Mouse (Mus musculus) gastrocnemius, adult 2 months (tissue): ENCODE data around the gene Gatad2b. TPM values are rescaled to one million over a fixed set of nuclear protein-coding genes. Genes with fewer than 3 reads are reported as not detected.

ENCODE experiments used
- DNase-seq: peaks from one replicate; pipeline ENCODE4 v3.0.0; 2022
- H3K27ac ChIP-seq: fragments of 200-600 bp; 2 replicates; pipeline ENCODE4 v1.8.1; 2022; ENCODE audit warnings: mild to moderate bottlenecking
- H3K4me3 ChIP-seq: fragments of 200-600 bp; 2 replicates; pipeline ENCODE4 v1.8.1; 2022; ENCODE audit warnings: mild to moderate bottlenecking, moderate library complexity
- CTCF ChIP-seq: fragments of 200-600 bp; IDR thresholded peaks from 2 replicates; pipeline ENCODE4 v1.8.1; 2022; ENCODE audit warnings: antibody characterized with exemption, mild to moderate bottlenecking, moderate library complexity
- intact Hi-C: fragments of 180-260 bp; cut with DNase I; formaldehyde crosslinking; loops from one replicate; pipeline ENCODE4 v1.15.1; 2025
- total RNA-seq, 2 experiments: library from RNA; stranded (reverse); gene quantifications; 2 replicates each; pipeline ENCODE4 v1.2.3; 2021

Gene Gatad2b
- total RNA-seq, 2 experiments from 2014 or later = 50.2 to 53.9 TPM

DNA sequence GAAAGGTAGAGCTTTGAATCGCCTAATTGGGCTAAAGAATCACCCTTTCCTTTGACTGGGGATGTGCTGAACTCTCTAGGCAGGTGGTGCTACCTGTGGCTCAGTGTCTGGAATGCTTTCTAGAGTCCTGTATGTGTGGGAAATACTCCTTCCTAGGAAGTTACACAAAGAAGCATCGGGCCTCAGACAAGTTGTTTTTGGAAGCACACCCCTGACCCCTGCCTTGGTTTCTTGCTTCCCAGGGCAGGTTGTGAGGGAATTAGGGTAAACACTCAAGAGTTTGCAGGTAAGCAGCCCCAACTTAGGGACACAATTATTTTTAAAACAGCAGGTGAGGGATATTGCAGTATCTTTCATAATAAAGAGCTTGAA is 37.8 kb upstream of the Gatad2b start:
- H3K27ac ChIP-seq = peak overlapping the region; percentile 96
- no peak for TF ChIP-seq CTCF
- intact Hi-C loops = no loop called here

DNA sequence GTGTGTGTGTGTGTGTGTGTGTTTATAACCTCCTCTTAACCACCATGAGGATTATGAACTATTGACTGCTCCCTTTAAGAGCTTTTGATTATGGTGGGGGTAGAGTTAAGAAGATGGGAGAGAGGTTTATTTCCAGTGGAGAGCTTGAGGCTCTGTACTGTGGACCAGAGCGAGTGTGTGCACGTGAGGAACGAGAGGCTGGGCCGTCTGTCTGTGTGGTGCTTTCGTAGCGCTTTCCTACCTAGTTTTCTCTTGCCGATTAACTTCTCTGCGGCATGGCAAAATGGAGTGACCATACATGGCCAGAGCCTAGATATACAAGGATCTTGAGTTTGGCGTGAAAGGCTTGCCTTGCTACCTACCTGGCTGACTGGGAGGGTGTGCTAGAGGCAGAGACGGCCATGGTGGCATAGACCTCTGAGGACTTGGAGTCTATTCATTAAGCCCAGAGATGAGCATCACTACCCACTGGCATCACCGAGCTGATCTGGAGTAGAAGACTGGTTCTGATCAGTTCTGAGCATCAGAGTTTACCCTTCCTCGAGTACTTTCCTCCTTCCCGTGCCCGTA is 37.1 kb upstream of the Gatad2b start:
- no peak for TF ChIP-seq CTCF
- H3K4me3 ChIP-seq = no peak overlapping the region
- DNase-seq = peak; percentile 14
- intact Hi-C loops = no loop called here
- H3K27ac ChIP-seq = no peak overlapping the region

More for the DNA sequence above, 37.8 kb upstream of the Gatad2b start:
- H3K4me3 ChIP-seq = peak overlapping the region; percentile 99
- DNase-seq = peak; percentile 2

DNA sequence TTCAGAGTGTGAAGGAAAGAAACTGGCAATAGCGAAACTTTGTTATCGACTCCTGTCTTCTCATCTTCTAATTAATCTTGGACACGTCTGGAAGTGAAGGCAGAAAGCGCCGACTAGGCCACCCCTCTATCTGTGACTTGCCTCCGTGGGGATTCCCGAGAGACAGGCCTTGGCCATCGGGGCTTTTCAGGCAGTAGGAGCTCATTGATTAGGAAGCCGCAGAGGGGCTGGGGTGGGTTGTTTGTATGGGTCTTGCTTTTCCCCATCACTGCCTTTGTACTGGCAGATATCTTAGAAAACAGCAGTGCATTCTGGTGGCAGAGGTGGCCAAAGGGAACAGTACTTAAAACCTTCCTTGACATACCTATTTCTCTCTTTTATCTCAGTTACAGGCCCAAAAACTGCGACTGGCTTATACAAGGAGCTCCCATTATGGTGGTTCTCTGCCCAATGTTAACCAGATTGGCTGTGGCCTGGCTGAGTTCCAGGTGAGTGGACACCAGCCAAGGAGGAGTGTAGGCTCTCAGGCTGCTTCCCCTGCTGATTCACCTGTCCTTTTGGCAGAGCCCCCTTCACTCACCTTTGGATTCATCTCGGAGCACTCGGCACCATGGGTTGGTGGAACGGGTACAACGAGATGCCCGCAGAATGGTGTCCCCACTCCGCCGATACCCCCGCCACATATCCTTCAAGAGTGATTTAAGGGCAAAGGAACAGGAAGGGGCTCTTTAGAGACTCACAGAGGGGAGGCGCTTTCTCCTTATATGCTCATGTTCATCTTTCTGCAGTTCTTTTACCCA is 36.0 kb upstream of the Gatad2b start:
- Histone ChIP-seq H3K27ac (no peak overlapping the region), H3K4me3 (no peak overlapping the region)
- TF ChIP-seq CTCF = no peak
- intact Hi-C loops = no loop called here
- DNase-seq = peak; percentile 42

DNA sequence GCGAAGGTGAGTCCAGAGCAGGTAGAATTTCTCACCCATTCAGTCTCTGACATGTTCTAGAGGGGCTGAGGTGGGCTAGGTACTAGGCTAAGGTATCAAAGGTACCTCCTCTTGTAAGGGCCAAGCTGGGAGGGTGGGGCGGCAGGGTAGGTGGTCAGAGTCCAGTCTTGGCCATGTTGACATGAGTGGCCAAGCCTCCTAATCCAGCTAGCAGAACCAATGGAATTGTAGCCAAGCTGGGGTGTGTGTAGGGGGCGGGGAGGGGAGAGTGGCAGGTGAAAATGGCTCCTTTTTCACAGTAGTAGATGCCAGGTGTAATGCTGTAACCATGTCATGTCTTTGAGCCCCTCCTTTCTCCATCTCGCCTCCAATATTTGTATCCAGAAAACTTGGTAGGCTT is 34.5 kb upstream of the Gatad2b start:
- intact Hi-C loops = no loop called here

DNA sequence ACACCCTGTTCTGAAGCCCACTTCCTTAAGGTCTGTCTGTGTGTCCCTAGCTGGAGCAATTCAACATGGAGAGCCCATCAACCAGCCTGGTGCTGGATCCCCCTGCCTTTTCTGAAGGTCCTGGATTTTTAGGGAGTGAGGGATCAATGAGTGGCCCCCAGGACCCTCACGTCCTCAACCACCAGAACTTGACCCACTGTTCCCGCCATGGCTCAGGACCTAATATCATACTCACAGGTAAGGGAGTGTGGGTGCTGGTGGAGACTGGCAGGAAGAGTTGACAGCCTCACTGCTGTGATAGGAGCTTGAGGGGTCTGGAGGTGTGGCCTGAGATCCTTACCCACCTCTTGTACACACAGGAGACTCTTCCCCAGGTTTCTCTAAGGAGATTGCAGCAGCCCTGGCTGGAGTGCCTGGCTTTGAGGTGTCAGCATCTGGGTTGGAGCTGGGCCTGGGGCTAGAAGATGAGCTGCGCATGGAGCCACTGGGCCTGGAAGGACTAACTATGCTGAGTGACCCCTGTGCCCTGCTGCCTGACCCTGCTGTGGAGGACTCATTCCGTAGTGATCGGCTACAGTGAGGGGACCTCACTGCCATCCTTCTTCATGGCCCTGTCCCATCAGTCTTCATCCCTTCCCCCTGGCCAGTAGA is 29.7 kb upstream of the Gatad2b start:
- no peak for TF ChIP-seq CTCF
- DNase-seq = no peak
- Histone ChIP-seq H3K27ac (no peak overlapping the region), H3K4me3 (no peak overlapping the region)
- intact Hi-C loops = loop anchor here (10.0 kb wide), 1 partner anchor 48 kb away; the partner anchor contains the start of genes Rab13 and Rps27

More for the DNA sequence above, 34.5 kb upstream of the Gatad2b start:
- Histone ChIP-seq H3K27ac (no peak overlapping the region), H3K4me3 (no peak overlapping the region)
- DNase-seq = peak; percentile 14
- TF ChIP-seq CTCF = no peak

DNA sequence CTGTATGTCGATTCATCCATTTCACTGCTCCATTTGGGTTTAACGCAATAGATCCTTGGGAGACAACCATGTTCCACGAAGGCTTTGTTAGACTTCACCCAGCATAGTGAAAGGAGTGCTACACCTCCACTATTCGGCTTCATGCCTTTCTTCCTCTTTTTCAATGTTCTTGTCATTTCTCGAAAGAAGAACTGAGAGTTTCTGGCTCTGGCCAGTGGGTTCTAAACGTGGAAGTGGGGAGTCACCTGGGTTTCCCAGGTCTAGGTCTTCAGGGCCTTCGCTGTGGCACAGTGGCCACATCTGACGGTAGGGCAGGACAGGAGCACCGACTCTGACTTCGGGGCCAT is 28.3 kb upstream of the Gatad2b start:
- TF ChIP-seq CTCF = no peak
- Histone ChIP-seq H3K4me3 (peak overlapping the region; percentile 98), H3K27ac (peak overlapping the region; percentile 100)
- DNase-seq = no peak
- intact Hi-C loops = loop anchor here (5.0 to 10.0 kb wide), 2 partner anchors 50 to 108 kb away; partner anchors contain the start of genes Rab13 and Rps27

DNA sequence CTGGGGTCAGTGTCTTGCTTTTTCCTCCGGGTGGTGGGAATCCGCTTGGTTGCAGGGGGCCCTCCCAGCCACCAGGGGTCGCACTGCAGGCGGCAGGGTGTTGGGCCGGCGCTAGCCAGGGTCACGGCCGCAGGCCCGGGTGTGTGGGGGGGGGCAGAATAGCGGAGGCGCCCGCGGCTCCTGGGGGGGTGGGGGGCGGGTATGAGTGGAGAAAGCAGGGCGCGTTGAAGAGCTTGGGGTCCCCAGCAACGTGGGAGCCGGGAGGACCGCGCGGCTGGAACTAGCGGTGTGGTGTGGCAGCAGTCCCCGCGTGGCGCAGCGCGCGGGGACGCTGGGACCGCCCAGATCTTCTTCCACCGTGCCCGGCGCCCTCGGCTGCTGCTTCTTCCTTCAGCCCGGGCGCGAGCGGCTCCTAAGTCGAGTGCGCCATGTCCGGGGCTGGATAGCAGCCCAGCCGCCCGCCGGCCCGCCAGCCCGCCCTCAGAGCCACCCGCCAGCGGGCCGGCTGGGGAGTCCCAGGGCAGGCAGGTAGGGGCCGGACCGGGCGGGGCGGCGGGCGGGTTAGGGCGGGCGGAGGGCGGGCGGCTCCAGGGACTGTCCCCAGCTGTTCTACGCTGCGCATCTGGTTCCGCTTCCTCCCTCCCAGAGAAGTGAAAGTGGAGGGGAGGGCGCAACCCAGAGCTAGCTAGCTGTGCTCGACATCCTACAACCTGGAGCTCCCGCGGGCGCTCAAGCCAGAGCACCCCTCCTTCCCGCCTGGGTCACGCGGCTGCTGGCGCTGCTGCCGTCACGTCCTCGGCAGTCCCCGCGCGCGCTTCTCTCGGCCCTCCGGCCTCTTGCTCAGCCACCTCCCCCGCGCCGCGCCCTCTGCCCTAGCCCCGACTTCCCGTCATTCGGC is 27.7 kb upstream of the Gatad2b start, which contains the start of gene Dennd4b:
TSS of gene Dennd4b (plus strand) at position 152 of the 898 bp plus-strand sequence.
- Histone ChIP-seq H3K4me3 (peak within 1 kb of the TSS; percentile 98), H3K27ac (peak within 1 kb of the TSS; percentile 100)
- TF ChIP-seq CTCF = no peak; the same call in none of the 2 replicates
- intact Hi-C loops = loop anchor here (5.0 to 10.0 kb wide), 2 partner anchors 50 to 107 kb away; partner anchors contain the start of genes Rab13 and Rps27
- DNase-seq = peak; percentile 97

DNA sequence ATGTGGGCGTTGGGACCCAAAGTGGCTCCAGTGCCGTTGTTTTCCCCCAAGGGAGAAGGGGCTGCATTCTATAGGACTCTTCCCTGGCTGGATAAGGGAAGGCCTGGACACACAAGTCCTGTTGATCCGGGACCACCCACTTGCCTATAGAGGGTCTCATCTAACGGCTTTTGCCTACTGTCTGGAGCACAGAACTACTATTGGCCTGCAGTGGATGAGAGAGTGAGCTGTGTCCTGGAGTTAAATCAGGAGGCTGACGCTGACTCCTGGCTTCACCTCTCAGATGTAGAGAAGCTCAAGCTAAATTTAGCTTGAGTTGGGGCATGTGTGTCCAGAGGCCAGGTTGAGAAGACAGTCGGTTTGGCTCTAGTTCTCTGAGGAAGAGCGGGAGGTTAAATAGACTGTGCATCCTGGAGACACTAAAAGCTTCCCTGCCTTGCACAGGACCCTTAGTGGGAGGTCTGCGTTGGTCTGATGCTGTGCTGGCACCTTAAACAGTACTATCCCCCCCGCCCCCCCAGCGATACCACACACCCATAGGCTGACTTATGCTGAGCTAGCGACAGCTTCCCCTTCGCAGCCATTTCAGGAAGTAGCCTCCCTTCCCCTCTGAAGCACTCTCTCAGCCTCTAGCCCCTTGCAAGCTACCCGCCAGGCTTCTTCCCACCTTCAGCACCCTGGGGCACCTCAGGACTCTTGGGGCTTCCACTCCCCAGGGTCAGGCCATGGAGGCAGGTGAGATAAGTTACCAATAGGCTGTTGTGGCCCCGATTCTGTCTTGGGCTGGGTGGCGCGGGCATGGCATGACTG is 26.8 kb upstream of the Gatad2b start:
- DNase-seq = peak; percentile 84

DNA sequence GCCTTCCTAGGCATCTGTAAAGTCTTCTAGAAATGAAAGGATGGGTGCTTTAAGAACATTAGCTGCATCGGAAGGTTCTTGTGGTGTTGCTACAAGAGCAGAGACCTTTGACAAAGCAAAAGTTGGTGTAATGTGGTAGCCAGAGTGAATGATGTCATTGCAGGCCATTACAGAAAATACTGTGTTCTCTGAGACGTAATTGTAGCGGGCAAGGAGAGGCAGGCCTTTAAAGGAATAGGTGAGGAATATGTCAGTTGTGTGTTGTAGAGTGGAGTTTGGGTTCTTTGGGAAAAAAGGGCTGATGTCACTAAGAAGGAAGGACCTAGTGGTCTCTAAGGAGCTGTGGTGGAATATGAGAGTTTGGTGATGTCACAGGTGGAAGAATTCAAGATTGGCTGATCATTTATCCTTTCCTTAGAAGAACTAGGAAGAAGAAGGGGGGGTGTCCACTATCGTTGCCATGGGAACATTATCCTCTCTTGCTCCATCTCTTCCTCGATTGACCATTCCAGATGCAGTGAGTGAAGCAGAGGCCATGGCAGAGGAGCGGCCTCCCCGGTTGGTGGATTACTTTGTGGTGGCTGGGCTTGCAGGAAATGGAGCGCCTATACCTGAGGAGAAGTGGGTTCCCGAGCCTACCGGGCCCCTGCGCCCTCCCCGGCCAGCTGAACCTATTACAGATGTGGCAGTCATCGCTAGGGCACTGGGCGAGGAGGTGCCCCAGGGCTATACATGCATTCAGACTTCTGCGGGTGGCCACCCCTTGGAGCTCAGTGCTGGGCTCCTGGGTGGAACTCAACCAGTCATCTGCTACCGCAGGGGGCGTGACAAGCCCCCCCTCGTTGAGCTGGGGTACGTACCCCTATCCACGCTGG is 25.8 kb upstream of the Gatad2b start:
- Histone ChIP-seq H3K4me3 (peak overlapping the region; percentile 98), H3K27ac (peak overlapping the region; percentile 100)
- intact Hi-C loops = loop anchor here (5.0 to 10.0 kb wide), 2 partner anchors 52 to 105 kb away; partner anchors contain the start of genes Rab13 and Rps27
- DNase-seq = no peak
- TF ChIP-seq CTCF = no peak

More for the DNA sequence above, 26.8 kb upstream of the Gatad2b start:
- Histone ChIP-seq H3K27ac (peak overlapping the region; percentile 100), H3K4me3 (peak overlapping the region; percentile 98)
- no peak for TF ChIP-seq CTCF
- intact Hi-C loops = loop anchor here (5.0 to 10.0 kb wide), 2 partner anchors 51 to 106 kb away; partner anchors contain the start of genes Rab13 and Rps27

DNA sequence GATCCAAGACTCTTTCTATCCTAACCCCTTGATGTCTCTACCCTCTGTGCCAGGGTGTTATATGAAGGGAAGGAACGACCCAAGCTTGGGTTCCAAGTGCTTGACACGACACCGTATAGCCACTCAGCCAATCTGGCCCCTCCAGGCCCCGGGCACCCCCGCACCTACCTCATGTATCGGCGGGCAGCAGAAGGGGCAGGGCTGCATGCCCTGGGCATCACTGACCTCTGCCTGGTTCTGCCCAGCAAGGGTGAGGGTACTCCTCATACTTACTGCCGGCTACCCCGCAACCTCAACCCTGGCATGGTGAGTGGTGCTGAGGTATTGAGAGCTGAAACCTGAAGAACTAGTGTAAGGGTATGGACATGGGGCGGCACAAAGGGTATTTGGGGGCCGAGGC is 24.8 kb upstream of the Gatad2b start:
- TF ChIP-seq CTCF = no peak
- Histone ChIP-seq H3K4me3 (no peak overlapping the region), H3K27ac (peak overlapping the region; percentile 100; the same call in 1 of the 2 replicates)
- intact Hi-C loops = loop anchor here (5.0 to 10.0 kb wide), 2 partner anchors 53 to 104 kb away; partner anchors contain the start of genes Rab13 and Rps27
- DNase-seq = no peak
